Mouse (Mus musculus) layer of hippocampus, postnatal 36 days (tissue): Measurements from ENCODE around the gene Ctxn1. TPM values are rescaled to one million over a fixed set of nuclear protein-coding genes. Genes with fewer than 3 reads are reported as not detected.

Source experiments
- DNase-seq, 2 experiments: peaks; one replicate each; pipeline ENCODE4 v3.0.0; 2022
- total RNA-seq, 2 experiments: library from RNA; stranded (reverse); gene quantifications; 2 replicates each; pipeline ENCODE4 v1.2.3; 2021

Gene Ctxn1
- total RNA-seq, 2 experiments from 2014 or later = 500 to 555 TPM

DNA sequence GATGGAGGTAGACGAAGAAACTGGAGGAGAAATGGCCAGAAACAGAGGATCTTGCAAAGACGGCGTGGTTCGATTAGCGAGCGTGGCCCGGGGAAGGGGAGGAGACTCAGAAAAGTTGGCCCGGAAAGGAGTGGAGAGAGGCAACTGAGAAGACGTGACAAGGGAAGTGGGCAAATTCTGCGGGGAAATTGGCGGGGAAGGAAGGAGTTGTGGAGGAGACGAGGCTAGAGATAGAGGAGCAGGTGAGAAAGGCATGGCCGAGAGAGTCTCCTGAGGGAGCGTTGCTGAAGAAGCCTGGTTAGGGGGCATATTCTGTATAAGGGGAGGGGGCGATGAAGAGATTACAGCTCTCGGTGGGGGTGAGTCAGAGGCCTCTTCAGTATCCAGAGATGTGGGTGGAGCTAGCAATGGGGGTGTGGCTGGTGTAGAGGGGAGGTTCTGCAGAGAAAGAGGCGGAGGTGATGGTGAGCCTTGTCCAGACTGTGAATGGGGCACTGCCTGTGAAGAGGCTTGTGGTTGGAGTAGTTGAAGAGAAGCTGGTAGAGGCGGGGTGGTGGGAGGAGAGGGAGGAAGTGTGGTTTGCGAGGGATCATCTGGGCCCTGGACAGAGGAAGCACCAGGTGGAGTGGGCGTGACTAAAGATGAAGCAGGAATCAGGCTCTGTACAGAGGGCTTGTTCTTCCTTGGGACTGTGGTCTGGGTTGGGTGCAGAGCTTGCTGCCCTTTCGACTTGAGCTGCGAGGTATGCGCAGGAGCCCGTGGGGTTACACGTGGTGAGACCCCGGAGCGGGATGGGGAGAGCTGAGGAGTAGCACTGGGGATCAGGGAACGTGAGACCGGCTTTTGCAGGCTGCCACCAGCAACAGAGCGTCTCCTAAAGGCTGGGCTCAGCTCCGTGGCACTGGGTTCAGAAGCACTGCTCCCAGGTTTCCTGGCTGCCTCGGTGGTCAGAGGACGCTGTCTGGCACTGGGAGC lies 44.8 kb downstream of the Ctxn1 start:
- no peak for DNase-seq

DNA sequence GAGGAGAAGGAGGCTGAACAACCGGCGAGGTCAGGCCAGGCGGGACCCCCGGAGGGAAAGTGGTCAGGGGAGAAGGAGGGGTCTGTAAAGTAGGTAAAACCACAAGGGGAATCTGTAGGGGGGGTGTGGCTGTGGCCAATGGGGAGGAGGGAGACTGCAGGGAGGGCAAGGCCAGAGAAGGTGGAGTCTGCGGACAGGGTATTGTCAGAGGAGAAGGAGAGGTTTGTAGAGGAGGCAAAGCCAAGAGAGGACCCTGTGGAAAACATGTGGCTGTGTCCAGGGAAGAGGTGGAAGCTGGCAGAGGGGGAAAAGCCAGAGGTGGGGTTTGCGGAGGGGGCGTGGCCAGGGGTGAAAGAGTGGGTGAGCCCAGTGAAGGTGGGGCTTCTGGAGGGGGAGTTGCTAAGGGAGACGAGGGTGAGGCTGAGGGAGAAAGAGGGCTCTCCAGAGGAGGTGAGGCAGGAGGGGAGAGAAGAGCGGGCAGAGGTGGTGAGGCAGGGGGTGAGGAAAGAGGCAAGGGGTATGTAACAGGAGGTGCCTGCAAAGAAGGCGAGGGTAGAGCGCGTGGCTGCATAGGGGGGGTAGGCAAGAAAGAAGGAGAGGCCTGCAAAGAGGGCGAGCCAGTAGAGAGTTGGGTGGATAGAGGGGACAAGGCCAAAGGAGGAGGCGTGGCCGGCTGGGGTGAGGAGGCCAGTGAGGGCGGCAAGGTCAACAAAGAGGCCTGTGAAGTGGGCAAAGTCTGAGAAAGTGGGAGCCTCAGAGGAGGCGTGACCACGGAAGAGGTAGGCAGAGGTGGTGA lies 45.7 kb downstream of the Ctxn1 start:
- DNase-seq = peak in 1 of 2 experiments; percentile 40

DNA sequence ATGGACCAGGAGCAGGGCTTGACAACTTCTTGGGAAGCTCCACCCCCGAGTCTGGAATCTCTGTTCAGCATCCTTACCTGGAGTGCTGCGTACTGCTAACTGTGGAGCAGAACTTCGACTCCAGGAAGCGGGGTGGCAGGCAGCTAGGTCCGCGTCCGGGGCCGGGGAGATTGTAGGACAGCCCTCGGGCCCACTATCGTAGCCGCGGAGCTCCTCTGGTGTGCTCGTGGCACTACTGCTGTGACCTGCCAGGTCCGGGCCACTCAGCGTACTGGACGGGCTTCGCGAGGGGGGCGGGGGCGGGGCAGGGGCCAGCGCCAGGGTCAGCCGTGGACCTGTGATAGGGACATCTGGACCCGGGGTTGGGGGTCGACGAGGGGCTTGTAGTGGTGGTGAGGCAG lies 46.3 kb downstream of the Ctxn1 start:
- DNase-seq = no peak

DNA sequence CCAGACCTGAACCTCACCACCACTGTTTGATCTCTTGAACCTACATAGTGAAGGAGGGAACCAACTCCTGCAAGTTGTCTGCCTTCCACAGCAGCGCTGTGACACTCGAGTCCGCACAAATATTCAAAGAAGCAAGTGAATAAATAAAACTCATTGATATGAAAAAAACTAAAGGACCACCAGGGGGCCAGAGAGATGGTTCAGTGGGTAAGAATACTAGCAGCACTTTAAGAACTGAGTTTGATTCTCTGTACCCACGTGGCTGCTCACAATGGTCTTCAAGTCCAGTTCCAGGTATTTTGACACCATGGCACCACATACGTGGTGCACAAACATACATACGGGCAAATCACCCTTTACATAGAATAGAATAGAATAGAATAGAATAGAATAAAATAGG lies 48.0 kb downstream of the Ctxn1 start:
- DNase-seq = no peak

Other genes starting within 250 kb of the Ctxn1 start
- under 1 TPM in 1 of 2 experiments, not detected in 1; 0.33 TPM for gene Cd209f, start 153.4 kb downstream of the Ctxn1 start, total RNA-seq
- under 1 TPM in 1 of 2 experiments, not detected in 1; 0.66 TPM for gene Cd209g, start 125.2 kb downstream of the Ctxn1 start, total RNA-seq
- gene Evi5l, start 92.7 kb downstream of the Ctxn1 start, total RNA-seq = 100 to 1,000 TPM in 1 of 2 experiments, 10 to 100 TPM in 1; 98.7 to 111 TPM
- gene Prr36, start 41.8 kb downstream of the Ctxn1 start, total RNA-seq = 10 to 100 TPM; 41.2 to 41.9 TPM
- not detected for gene Lrrc8e, start 32.4 kb downstream of the Ctxn1 start, total RNA-seq
- gene Map2k7, start 20.5 kb downstream of the Ctxn1 start, total RNA-seq = 100 to 1,000 TPM in 1 of 2 experiments, 10 to 100 TPM in 1; 91.3 to 116 TPM
- under 1 TPM; 0.15 to 0.68 TPM for gene Gm49320, start 20.4 kb downstream of the Ctxn1 start, total RNA-seq
- gene Tgfbr3l, start 11.1 kb downstream of the Ctxn1 start, total RNA-seq = 10 to 100 TPM; 13.8 to 14.0 TPM
- 10 to 100 TPM; 22.3 to 26.2 TPM for gene Snapc2, start 6.2 kb downstream of the Ctxn1 start, total RNA-seq
- gene Timm44, start 16.6 kb upstream of the Ctxn1 start, total RNA-seq = 10 to 100 TPM; 62.6 to 72.6 TPM
- gene Ccl25, start 65.9 kb upstream of the Ctxn1 start, total RNA-seq = 10 to 100 TPM; 22.7 to 28.4 TPM
- 10 to 100 TPM; 78.4 to 83.0 TPM for gene Elavl1, start 66.1 kb upstream of the Ctxn1 start, total RNA-seq
- 10 to 100 TPM; 48.0 to 50.3 TPM for gene Cers4, start 233.8 kb upstream of the Ctxn1 start, total RNA-seq